Mouse (Mus musculus) ES-Bruce4 (cell line): ENCODE data around the gene Lig1. TPM values are rescaled to one million over a fixed set of nuclear protein-coding genes. Genes with fewer than 3 reads are reported as not detected.
"Not testable (repeated sequence)": the region's sequence is repeated elsewhere in the genome, so short reads cannot be mapped to it uniquely, and the experiment has no call there.

Source experiments
- H3K27ac ChIP-seq: 2 replicates; pipeline ENCODE4 v1.5.1; 2012; ENCODE audit warnings: low read length, inconsistent platforms; ENCODE audit not compliant: insufficient read depth
- H3K27me3 ChIP-seq: 2 replicates; pipeline ENCODE4 v1.6.1; 2012; ENCODE audit warnings: mild to moderate bottlenecking, low read length, inconsistent platforms; ENCODE audit not compliant: control insufficient read depth, poor library complexity, insufficient read depth, severe bottlenecking
- H3K36me3 ChIP-seq: 2 replicates; pipeline ENCODE4 v1.6.1; 2012; ENCODE audit warnings: inconsistent platforms, mild to moderate bottlenecking, low read length, moderate library complexity; ENCODE audit not compliant: control insufficient read depth, poor library complexity, insufficient read depth, severe bottlenecking
- H3K4me1 ChIP-seq: one replicate; pipeline ENCODE4 v1.8.1; 2011; ENCODE audit warnings: low read length; ENCODE audit not compliant: control insufficient read depth, insufficient read depth
- H3K4me3 ChIP-seq: 2 replicates; pipeline ENCODE4 v1.5.1; 2011; ENCODE audit warnings: low read depth, mild to moderate bottlenecking, low read length
- H3K9ac ChIP-seq: 2 replicates; pipeline ENCODE4 v1.6.1; 2012; ENCODE audit warnings: low read depth, mild to moderate bottlenecking, inconsistent platforms; ENCODE audit not compliant: poor library complexity, severe bottlenecking
- H3K9me3 ChIP-seq: replicated peaks from 2 replicates; pipeline ENCODE4 v1.6.1; 2012; ENCODE audit warnings: mild to moderate bottlenecking, low read length, inconsistent platforms; ENCODE audit not compliant: control insufficient read depth, poor library complexity, insufficient read depth, severe bottlenecking
- CTCF ChIP-seq: IDR thresholded peaks from one replicate; pipeline ENCODE4 v1.8.1; 2011; ENCODE audit warnings: low read depth, low read length
- EP300 ChIP-seq: IDR thresholded peaks from 2 replicates; pipeline ENCODE4 v1.6.1; 2011; ENCODE audit warnings: low read depth, low read length; ENCODE audit not compliant: insufficient read depth
- POLR2A ChIP-seq: IDR thresholded peaks from one replicate; pipeline ENCODE4 v1.8.1; 2011; ENCODE audit warnings: low read length; ENCODE audit not compliant: insufficient read depth
- polyA plus RNA-seq: library from polyadenylated mRNA; stranded (reverse); fragments of >200 nt; gene quantifications from 2 replicates; pipeline ENCODE4 v1.2.4, GENCODE M21; 2011; ENCODE audit warnings: low read depth; ENCODE audit not compliant: missing spikeins, insufficient read depth, insufficient read length

Gene Lig1
- polyA plus RNA-seq, 1 experiment = 181 TPM

- Histone ChIP-seq H3K9ac (no peak overlapping the region), H3K36me3 (no peaks in the 10 kb centered on the region), H3K27me3 (no peaks in the 10 kb centered on the region), H3K27ac (no peak overlapping the region), H3K4me1 (no peaks in the 10 kb centered on the region), H3K9me3 (no peaks in the 10 kb centered on the region), H3K4me3 (no peak overlapping the region)
- TF ChIP-seq POLR2A = no peak
- TF ChIP-seq EP300 = no peak
- no peak for TF ChIP-seq CTCF
Measured at GRCm38 (mm10) chr7:13271704-13272103, 5.4 kb upstream of the Lig1 start.

GRCm38 (mm10) chr7:13277833-13278232 is 750 bp downstream of the Lig1 start:
- H3K9me3 ChIP-seq = no peaks in the 10 kb centered on the region
- TF ChIP-seq CTCF (no peak), EP300 (no peak), POLR2A (no peak)
- H3K27ac ChIP-seq = no peak overlapping the region
- H3K4me1 ChIP-seq = no peaks in the 10 kb centered on the region
- peak overlapping the region; percentile 57 for H3K9ac ChIP-seq
- no peaks in the 10 kb centered on the region for H3K27me3 ChIP-seq
- H3K36me3 ChIP-seq = peaks cover 18% of the 10 kb centered on the region
- peak overlapping the region; percentile 88 for H3K4me3 ChIP-seq

GRCm38 (mm10) chr7:13278308-13278891 is 1.3 kb downstream of the Lig1 start, which contains the start of gene Zswim9:
TSS of gene Zswim9 (minus strand) at chr7:13278721.
- peak within 1 kb of the TSS; percentile 57 for H3K9ac ChIP-seq
- no peaks in the 10 kb centered on the region for H3K9me3 ChIP-seq
- H3K4me3 ChIP-seq = peak within 1 kb of the TSS; percentile 88
- peaks cover 20% of the 10 kb centered on the region for H3K36me3 ChIP-seq
- TF ChIP-seq EP300 (no peak), POLR2A (no peak), CTCF (no peak)
- H3K27me3 ChIP-seq = no peaks in the 10 kb centered on the region
- no peaks in the 10 kb centered on the region for H3K4me1 ChIP-seq
- H3K27ac ChIP-seq = peak within 1 kb of the TSS; percentile 78

GRCm38 (mm10) chr7:13278957-13279356 is 1.9 kb downstream of the Lig1 start:
- not testable (repeated sequence) for H3K27ac ChIP-seq, H3K9me3 ChIP-seq
- peaks cover 22% of the 10 kb centered on the region for H3K36me3 ChIP-seq

GRCm38 (mm10) chr7:13288621-13289020 is 11.5 kb downstream of the Lig1 start:
- no peaks in the 10 kb centered on the region for H3K4me1 ChIP-seq
- no peak overlapping the region for H3K27ac ChIP-seq
- H3K36me3 ChIP-seq = peaks cover 84% of the 10 kb centered on the region
- H3K9ac ChIP-seq = no peak overlapping the region
- no peaks in the 10 kb centered on the region for H3K9me3 ChIP-seq
- no peaks in the 10 kb centered on the region for H3K27me3 ChIP-seq
- TF ChIP-seq POLR2A (no peak), CTCF (peak; percentile 4)
- no peak overlapping the region for H3K4me3 ChIP-seq

More at GRCm38 (mm10) chr7:13278957-13279356, 1.9 kb downstream of the Lig1 start:
- not testable (repeated sequence) for H3K9ac ChIP-seq, H3K4me1 ChIP-seq, H3K27me3 ChIP-seq
- peak overlapping the region; percentile 88 for H3K4me3 ChIP-seq

GRCm38 (mm10) chr7:13290041-13290675 is 13.1 kb downstream of the Lig1 start:
- H3K4me3 ChIP-seq = no peak overlapping the region
- H3K9me3 ChIP-seq = no peaks in the 10 kb centered on the region
- TF ChIP-seq POLR2A (no peak), EP300 (no peak), CTCF (no peak)
- no peak overlapping the region for H3K9ac ChIP-seq
- H3K27ac ChIP-seq = no peak overlapping the region
- no peaks in the 10 kb centered on the region for H3K4me1 ChIP-seq
- H3K36me3 ChIP-seq = peaks cover 84% of the 10 kb centered on the region
- H3K27me3 ChIP-seq = no peaks in the 10 kb centered on the region
